Mouse (Mus musculus): Measurements from ENCODE around the gene Ube4a.

Gene Ube4a

DNA sequence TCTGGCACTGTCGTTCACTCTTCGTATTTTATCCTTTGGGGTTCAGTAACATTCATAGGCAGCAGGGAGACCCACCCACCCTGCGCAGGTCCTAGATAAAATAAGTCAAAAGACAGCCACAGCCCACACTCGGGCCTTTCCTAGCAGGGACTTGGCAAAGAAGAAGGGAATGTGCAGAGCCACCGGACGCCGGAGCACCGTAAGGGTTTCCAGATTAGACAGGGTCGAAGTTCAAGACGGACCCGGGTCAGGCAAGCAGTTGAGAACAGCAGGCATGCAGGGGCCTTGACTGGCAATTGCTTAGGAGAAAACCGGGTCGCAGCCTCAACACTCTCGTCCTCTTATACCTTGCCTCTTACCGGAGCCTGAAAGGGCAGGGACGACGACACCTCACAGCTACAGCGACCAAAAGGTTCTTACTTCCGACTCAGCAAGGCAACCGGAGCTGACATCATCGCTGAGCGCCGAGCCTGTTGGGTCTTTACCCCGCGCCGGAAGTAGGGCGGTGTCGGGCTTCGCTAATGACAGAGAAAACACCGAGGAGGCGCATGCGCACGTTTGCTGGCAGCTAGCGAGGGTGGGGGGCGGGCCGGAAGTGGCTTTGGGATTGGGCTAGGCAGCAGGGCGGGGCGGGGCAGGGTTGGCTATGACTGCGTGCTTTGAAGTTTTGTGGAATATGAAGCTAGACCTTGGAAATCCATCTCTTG, at the start of gene Ube4a:
Ube4a (minus strand) TSS at position 475 of the 707 bp plus-strand sequence.
- Histone ChIP-seq H3K27me3 (ENCODE audit: insufficient read depth, low read length) (no peaks in the 10 kb centered on the region), H3K4me3 (replicated peaks; ENCODE audit: low read length) (peak within 1 kb of the TSS; percentile 96), H3K9me3 (ENCODE audit: low read length) (no peaks in the 10 kb centered on the region), H3K4me1 (replicated peaks; ENCODE audit: low read depth, low read length) (peaks cover 19% of the 10 kb centered on the region), H3K36me3 (ENCODE audit: insufficient read depth, low read length) (peaks cover 30% of the 10 kb centered on the region)
- no peak for TF ChIP-seq POU5F1 (IDR thresholded peaks at IDR 0.05; ENCODE audit: borderline replicate concordance, low read length)
- TF ChIP-seq NANOG (IDR thresholded peaks at IDR 0.05; ENCODE audit: borderline replicate concordance, low read length) = no peak
- no peak for TF ChIP-seq CTCF (conservative IDR thresholded peaks at IDR 0.05; ENCODE audit: low read length)

DNA sequence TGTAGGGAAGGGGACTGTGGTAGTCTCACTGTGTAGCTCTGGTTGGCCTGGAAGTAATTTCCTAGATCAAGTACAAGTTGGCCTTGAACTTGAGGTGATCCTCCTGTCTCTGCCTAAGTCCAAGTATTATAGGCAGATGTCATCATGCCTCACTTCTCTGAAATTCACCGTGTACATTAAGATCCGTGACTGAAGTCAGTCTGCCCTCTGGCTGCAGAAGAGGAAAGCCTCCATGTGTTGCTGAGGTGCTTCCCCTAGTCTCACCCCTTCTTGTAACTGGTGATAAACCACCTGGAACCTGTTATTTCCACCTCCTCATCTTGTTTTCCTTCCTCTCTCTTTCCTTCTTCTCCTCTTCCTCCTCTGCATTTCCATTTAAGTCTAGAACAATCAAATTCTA, 49.5 kb upstream of the Ube4a start:
- TF ChIP-seq POU5F1 (IDR thresholded peaks at IDR 0.05; ENCODE audit: borderline replicate concordance, low read length) (no peak), CTCF (conservative IDR thresholded peaks at IDR 0.05; ENCODE audit: low read length) (no peak), NANOG (IDR thresholded peaks at IDR 0.05; ENCODE audit: borderline replicate concordance, low read length) (no peak)
- H3K4me1 ChIP-seq (replicated peaks; ENCODE audit: low read depth, low read length) = peaks cover 3% of the 10 kb centered on the region; the same call in 1 of the 2 replicates

DNA sequence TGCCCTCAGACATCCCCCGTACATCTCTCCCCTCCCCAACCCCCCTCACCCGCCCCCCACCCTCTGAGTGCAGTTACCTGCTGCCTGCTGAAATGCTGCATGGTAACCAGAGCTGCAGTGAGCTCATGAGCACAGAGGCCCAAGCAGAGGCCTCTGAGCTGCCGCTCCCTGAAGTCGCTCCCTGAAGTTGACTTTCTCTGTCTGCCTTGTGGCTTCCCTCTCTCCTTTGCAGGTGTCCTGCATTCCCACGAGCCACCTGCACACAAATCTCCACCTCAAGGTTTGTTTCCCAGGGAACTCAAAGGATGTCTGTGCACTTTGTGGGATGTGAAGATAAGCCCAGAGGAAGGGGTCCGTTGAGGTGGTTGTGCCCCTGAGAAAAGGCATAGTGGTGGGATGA, 45.9 kb upstream of the Ube4a start:
- Histone ChIP-seq H3K4me1 (replicated peaks; ENCODE audit: low read depth, low read length) (peaks cover 3% of the 10 kb centered on the region; the same call in 1 of the 2 replicates), H3K36me3 (ENCODE audit: insufficient read depth, low read length) (no peaks in the 10 kb centered on the region), H3K9me3 (ENCODE audit: low read length) (no peaks in the 10 kb centered on the region), H3K27me3 (ENCODE audit: insufficient read depth, low read length) (no peaks in the 10 kb centered on the region; the same call in 1 of the 2 replicates), H3K4me3 (replicated peaks; ENCODE audit: low read length) (no peak overlapping the region)
- TF ChIP-seq CTCF (conservative IDR thresholded peaks at IDR 0.05; ENCODE audit: low read length) (no peak), NANOG (IDR thresholded peaks at IDR 0.05; ENCODE audit: borderline replicate concordance, low read length) (no peak), POU5F1 (IDR thresholded peaks at IDR 0.05; ENCODE audit: borderline replicate concordance, low read length) (no peak)

More for the DNA sequence above, 49.5 kb upstream of the Ube4a start:
- Histone ChIP-seq H3K9me3 (ENCODE audit: low read length) (no peaks in the 10 kb centered on the region), H3K36me3 (ENCODE audit: insufficient read depth, low read length) (no peaks in the 10 kb centered on the region), H3K4me3 (replicated peaks; ENCODE audit: low read length) (no peak overlapping the region), H3K27me3 (ENCODE audit: insufficient read depth, low read length) (no peaks in the 10 kb centered on the region; the same call in 1 of the 2 replicates)

DNA sequence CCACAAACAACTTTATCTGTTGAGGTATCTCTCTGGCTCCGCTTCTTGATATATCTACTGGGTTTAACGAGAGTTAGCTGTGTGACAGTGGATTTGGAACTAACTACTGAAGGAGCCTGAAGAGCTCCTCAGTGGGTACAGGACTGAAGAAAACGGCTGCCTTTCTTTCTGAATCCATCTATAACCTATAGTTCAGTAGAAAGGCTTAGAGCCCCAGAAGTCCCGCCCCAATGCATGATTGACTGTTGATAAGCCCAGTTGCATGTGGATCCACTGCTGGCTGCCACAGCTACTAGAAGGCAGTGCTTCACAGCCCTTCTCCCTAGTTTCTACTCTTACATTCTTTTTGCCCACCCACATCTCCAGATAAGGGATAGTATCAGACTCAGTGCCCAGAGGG, 45.1 kb upstream of the Ube4a start:
- Histone ChIP-seq H3K36me3 (ENCODE audit: insufficient read depth, low read length) (no peaks in the 10 kb centered on the region), H3K27me3 (ENCODE audit: insufficient read depth, low read length) (no peaks in the 10 kb centered on the region; the same call in 1 of the 2 replicates), H3K4me3 (replicated peaks; ENCODE audit: low read length) (no peak overlapping the region), H3K9me3 (ENCODE audit: low read length) (no peaks in the 10 kb centered on the region), H3K4me1 (replicated peaks; ENCODE audit: low read depth, low read length) (peaks cover 3% of the 10 kb centered on the region; the same call in 1 of the 2 replicates)
- TF ChIP-seq NANOG (IDR thresholded peaks at IDR 0.05; ENCODE audit: borderline replicate concordance, low read length) (no peak), CTCF (conservative IDR thresholded peaks at IDR 0.05; ENCODE audit: low read length) (no peak), POU5F1 (IDR thresholded peaks at IDR 0.05; ENCODE audit: borderline replicate concordance, low read length) (no peak)

DNA sequence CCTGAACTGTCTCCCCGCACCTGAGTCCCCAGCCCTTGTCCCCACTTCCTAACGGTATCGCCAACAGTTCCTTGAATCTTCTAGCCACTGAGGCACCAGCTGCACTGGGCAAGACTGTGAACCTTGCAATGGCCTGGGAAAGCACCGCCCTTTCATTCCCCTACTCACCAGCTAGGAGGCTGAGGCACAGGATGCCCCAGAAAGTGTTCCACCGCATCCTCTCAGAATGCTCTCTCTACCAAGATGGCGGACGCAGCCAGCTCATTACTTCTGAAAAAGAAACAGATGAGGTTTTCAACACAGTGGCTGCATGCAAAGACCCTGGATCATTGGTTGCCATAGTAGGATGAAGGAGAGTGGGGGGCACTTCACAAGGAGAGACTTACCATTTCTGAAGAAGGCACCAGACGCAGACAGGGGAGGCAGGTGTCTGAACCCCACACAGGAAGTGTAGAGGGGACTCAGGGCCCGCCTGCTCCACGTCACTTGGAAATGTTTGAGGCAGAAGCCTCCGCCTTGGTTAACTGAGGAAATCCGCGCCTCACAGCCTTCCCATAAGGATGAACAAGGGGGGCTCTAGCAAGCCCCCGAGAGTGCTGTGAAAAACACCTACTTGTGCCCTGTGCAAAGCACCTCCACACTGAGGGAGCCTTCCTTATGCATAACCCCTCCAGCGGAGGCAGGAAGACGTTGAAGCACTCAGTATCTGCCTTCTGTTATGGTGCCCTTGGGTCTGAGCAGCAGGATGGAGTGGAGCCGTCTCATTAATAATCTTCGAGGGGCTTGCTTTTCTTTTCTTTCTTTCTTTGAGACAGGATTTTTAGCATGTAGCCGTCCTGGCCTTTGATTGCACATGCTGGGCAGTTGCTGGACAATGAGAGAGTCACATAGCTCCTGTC, 44.0 kb upstream of the Ube4a start, which contains the start of gene Cd3e:
Cd3e (minus strand) TSS at position 448 of the 899 bp plus-strand sequence.
- Histone ChIP-seq H3K36me3 (ENCODE audit: insufficient read depth, low read length) (no peaks in the 10 kb centered on the region), H3K4me1 (replicated peaks; ENCODE audit: low read depth, low read length) (peaks cover 3% of the 10 kb centered on the region; the same call in 1 of the 2 replicates), H3K27me3 (ENCODE audit: insufficient read depth, low read length) (no peaks in the 10 kb centered on the region; the same call in 1 of the 2 replicates), H3K4me3 (replicated peaks; ENCODE audit: low read length) (peak within 1 kb of the TSS; percentile 64), H3K9me3 (ENCODE audit: low read length) (no peaks in the 10 kb centered on the region)
- TF ChIP-seq POU5F1 (IDR thresholded peaks at IDR 0.05; ENCODE audit: borderline replicate concordance, low read length) = no peak
- TF ChIP-seq NANOG (IDR thresholded peaks at IDR 0.05; ENCODE audit: borderline replicate concordance, low read length) = no peak
- no peak for TF ChIP-seq CTCF (conservative IDR thresholded peaks at IDR 0.05; ENCODE audit: low read length)

DNA sequence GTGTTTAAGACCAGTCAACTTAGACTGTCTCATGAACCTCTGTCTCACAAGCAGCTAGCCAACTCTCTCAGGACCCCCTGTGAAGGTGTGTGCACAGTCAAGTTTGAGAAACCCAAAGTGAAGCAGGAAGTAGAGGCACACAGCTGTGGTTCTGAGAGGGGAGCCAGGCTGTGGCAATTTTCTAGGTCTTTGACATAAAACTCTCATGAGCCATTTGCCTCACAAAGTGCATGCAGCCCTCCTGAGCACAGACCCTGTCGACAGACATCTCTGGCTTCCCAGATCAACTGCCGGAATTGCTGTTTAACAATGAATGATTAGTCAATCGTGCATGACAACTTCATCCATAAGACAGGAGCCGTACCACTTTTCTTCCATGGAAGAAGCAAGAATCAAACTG, 42.9 kb upstream of the Ube4a start:
- TF ChIP-seq CTCF (conservative IDR thresholded peaks at IDR 0.05; ENCODE audit: low read length) = no peak
- peaks cover 3% of the 10 kb centered on the region; the same call in 1 of the 2 replicates for H3K4me1 ChIP-seq (replicated peaks; ENCODE audit: low read depth, low read length)
- no peaks in the 10 kb centered on the region for H3K36me3 ChIP-seq (ENCODE audit: insufficient read depth, low read length)
- H3K4me3 ChIP-seq (replicated peaks; ENCODE audit: low read length) = no peak overlapping the region
- H3K9me3 ChIP-seq (ENCODE audit: low read length) = no peaks in the 10 kb centered on the region
- no peaks in the 10 kb centered on the region for H3K27me3 ChIP-seq (ENCODE audit: insufficient read depth, low read length)

DNA sequence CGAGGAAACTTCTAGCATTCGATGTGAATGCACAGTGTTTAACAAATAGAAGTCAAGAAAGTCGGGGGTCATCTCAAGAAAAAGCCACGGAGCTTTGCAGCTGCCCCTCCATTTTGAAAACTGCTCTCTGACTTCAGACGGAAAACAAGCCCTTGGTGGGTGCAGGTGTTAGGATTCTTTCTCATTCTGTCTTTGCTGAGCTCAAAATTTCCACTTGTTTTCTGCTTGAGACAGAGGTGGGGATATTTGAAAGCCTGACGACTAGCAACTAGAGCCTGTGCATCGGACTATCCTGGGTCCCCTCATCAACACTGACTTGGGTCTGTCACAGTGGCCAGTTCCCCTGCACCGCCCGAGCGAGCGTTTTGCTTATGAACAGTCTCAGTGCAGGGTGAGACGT, 42.0 kb upstream of the Ube4a start:
- Histone ChIP-seq H3K4me3 (replicated peaks; ENCODE audit: low read length) (no peak overlapping the region), H3K36me3 (ENCODE audit: insufficient read depth, low read length) (no peaks in the 10 kb centered on the region), H3K27me3 (ENCODE audit: insufficient read depth, low read length) (no peaks in the 10 kb centered on the region), H3K9me3 (ENCODE audit: low read length) (no peaks in the 10 kb centered on the region), H3K4me1 (replicated peaks; ENCODE audit: low read depth, low read length) (peaks cover 3% of the 10 kb centered on the region; the same call in 1 of the 2 replicates)
- TF ChIP-seq CTCF (conservative IDR thresholded peaks at IDR 0.05; ENCODE audit: low read length) (no peak), NANOG (IDR thresholded peaks at IDR 0.05; ENCODE audit: borderline replicate concordance, low read length) (no peak), POU5F1 (IDR thresholded peaks at IDR 0.05; ENCODE audit: borderline replicate concordance, low read length) (no peak)

DNA sequence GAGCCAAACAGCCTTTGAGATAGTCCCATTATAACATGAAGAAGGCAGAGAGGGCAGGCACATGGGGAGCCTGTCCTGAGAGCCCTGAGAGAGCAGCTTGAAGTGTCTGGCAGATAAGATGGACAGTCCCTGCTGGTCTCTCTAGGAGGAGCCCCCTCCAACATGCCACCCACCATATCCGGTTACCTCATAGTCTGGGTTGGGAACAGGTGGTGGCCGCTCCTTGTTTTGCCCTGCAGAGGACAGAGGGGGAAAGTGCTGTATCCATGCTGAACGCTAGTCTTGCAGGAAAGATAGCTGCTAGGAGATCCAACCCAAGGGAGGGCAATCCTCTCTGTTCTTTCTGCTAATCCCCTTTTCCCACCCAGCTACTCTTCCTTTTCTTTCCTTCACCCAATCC, 34.8 kb upstream of the Ube4a start:
- TF ChIP-seq NANOG (IDR thresholded peaks at IDR 0.05; ENCODE audit: borderline replicate concordance, low read length) (no peak), POU5F1 (IDR thresholded peaks at IDR 0.05; ENCODE audit: borderline replicate concordance, low read length) (no peak), CTCF (conservative IDR thresholded peaks at IDR 0.05; ENCODE audit: low read length) (no peak)
- H3K9me3 ChIP-seq (ENCODE audit: low read length) = no peaks in the 10 kb centered on the region
- 0 out of 2 replicates have a peak, but pooled peaks cover 3% of the 10 kb centered on the region for H3K4me1 ChIP-seq (replicated peaks; ENCODE audit: low read depth, low read length)
- H3K4me3 ChIP-seq (replicated peaks; ENCODE audit: low read length) = no peak overlapping the region
- H3K27me3 ChIP-seq (ENCODE audit: insufficient read depth, low read length) = 0 out of 2 replicates have a peak, but pooled peaks cover 6% of the 10 kb centered on the region
- no peaks in the 10 kb centered on the region for H3K36me3 ChIP-seq (ENCODE audit: insufficient read depth, low read length)

Measured in E14TG2a.4 (cell line).